Mouse (Mus musculus): Measurements from ENCODE around the gene Lamtor1.
"Not testable (repeated sequence)": the region's sequence is repeated elsewhere in the genome, so short reads cannot be mapped to it uniquely, and the experiment has no call there.

DNA sequence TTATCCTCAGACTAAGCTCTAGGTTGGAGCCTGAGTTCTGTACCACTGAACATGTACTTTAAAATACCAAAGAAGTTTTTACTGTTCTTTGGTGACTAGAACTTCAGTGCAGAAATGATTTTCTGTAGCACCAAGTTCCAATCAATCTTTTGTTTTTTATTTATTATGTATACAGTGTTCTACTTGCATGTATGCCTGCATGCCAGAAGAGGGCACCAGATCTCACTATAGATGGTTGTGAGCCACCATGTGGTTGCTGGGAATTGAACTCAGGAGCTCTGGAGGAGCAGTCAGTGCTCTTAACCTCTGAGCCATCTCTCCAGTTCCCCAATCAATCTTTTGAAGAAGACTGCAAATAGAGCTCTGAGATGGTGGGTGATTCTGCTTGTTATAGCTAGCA lies 20.2 kb downstream of the Lamtor1 start:
- not testable (repeated sequence) for TF ChIP-seq CTCF (IDR thresholded peaks at IDR 0.05; ENCODE audit: borderline replicate concordance, control insufficient read depth, extremely low read depth, insufficient read depth, low read length, poor library complexity); POLR2A (IDR thresholded peaks at IDR 0.05; ENCODE audit: control insufficient read depth, extremely low read depth, insufficient read depth, low read length, poor library complexity)
